Mouse (Mus musculus) limb, embryonic 11.5 days (tissue): ENCODE measurements at regions not wholly inside any gene's neighbourhood (a gene's known extent, or its start where the extent isn't known, plus 50 kb on each side); places are given as distances from the start of the nearest gene placed in this dataset.
"Not testable (repeated sequence)": the region's sequence is repeated elsewhere in the genome, so short reads cannot be mapped to it uniquely, and the experiment has no call there.

Source experiments
- ATAC-seq: fragments of 200-750 bp; cut with Nextera tagmentation; 2 replicates; pipeline ENCODE4 v1.8.0; 2017; ENCODE audit warnings: low read depth; ENCODE audit not compliant: insufficient number of reproducible peaks, low FRiP score, low TSS enrichment
- DNase-seq: peaks from one replicate; pipeline ENCODE4 v3.0.0-alpha.2; 2015; ENCODE audit warnings: low spot score
- H3K27ac ChIP-seq: fragments of 300-500 bp; sonication (generic); replicated peaks from 2 replicates; pipeline ENCODE4 v1.5.1; 2014; ENCODE audit warnings: low read depth, mild to moderate bottlenecking, low read length
- H3K27me3 ChIP-seq: fragments of 300-500 bp; sonication (generic); 2 replicates; pipeline ENCODE4 v1.6.1; 2014; ENCODE audit warnings: mild to moderate bottlenecking, low read length, mixed read lengths; ENCODE audit not compliant: control insufficient read depth, insufficient read depth
- H3K36me3 ChIP-seq: fragments of 300-500 bp; sonication (generic); 2 replicates; pipeline ENCODE4 v1.6.1; 2014; ENCODE audit warnings: mild to moderate bottlenecking, low read length, moderate library complexity, mixed read lengths; ENCODE audit not compliant: control insufficient read depth, insufficient read depth
- H3K4me1 ChIP-seq: fragments of 300-500 bp; sonication (generic); 2 replicates; pipeline ENCODE4 v1.6.1; 2014; ENCODE audit warnings: low read length, mixed read lengths; ENCODE audit not compliant: control insufficient read depth, insufficient read depth
- H3K4me2 ChIP-seq: fragments of 300-500 bp; sonication (generic); 2 replicates; pipeline ENCODE4 v1.6.1; 2014; ENCODE audit warnings: low read depth, mild to moderate bottlenecking, moderate library complexity; ENCODE audit not compliant: severe bottlenecking
- H3K4me3 ChIP-seq: fragments of 300-500 bp; sonication (generic); 2 replicates; pipeline ENCODE4 v1.5.1; 2014; ENCODE audit warnings: low read depth, low read length
- H3K9ac ChIP-seq: fragments of 300-500 bp; sonication (generic); 2 replicates; pipeline ENCODE4 v1.6.1; 2014; ENCODE audit warnings: mild to moderate bottlenecking, low read length
- H3K9me3 ChIP-seq: fragments of 300-500 bp; sonication (generic); 2 replicates; pipeline ENCODE4 v1.6.1; 2016; ENCODE audit warnings: low read length; ENCODE audit not compliant: control insufficient read depth
- WGBS: fragments of 180-500 bp; shearing (Covaris S2); extraction: QIAGEN DNeasy Blood & Tissue Kit; methylation state at CpG from one replicate; pipeline ENCODE4 v1.1.7; 2014; 5-methylcytosine and 5-hydroxymethylcytosine counted together

DNA sequence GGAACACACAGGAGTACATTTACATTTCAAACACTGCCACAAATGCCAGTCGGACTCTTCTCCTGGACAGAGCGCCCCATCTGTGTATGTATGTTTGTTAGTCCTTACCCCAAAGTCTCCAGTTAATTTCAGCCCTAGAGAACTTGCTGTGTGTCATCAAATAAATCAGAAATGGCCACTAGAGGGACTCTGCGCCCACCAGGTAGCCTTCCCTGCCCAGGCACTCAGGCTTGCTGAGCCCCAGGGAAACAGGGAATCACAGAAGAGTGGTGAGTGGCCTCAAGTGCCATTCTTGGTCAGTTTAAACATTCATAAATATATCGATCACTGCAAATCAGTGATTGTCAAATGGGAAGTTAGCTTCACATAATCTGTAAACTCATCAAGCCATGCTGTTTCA, 102.8 kb upstream of the Ube2dnl1 start:
- not testable (repeated sequence) for H3K36me3 ChIP-seq, DNase-seq, H3K4me1 ChIP-seq, ATAC-seq, H3K4me2 ChIP-seq, H3K27ac ChIP-seq, H3K27me3 ChIP-seq, H3K9me3 ChIP-seq, H3K4me3 ChIP-seq, H3K9ac ChIP-seq
- WGBS = 55% methylated on average over 3 of the region's 4 CpGs

DNA sequence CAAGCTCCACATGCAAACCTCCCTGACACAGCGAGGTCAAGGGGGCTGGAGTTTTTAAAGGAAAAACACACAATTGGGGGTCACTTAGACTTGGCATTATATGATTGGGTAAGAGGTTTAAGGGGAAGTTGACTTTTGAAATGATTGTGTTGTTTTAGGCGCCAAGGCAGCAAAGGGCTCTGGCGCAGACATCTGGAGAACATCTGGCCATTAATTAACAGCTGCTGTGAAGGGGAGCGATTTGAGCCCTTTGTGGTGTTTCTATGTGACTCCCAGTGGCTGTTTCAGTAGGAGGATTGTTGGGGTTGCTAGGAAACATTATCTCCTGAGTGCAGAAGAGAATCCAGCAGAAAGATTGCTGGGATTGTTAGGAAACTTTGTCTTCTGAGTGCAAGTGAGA, 88.5 kb upstream of the Ube2dnl1 start:
- H3K4me3 ChIP-seq = no peak overlapping the region
- no peaks in the 10 kb centered on the region for H3K36me3 ChIP-seq
- no peaks in the 10 kb centered on the region for H3K4me1 ChIP-seq
- no peaks in the 10 kb centered on the region for H3K27me3 ChIP-seq
- peak; percentile 68; the same call in 1 of the 2 replicates for ATAC-seq
- H3K9me3 ChIP-seq = no peaks in the 10 kb centered on the region
- peak overlapping the region; percentile 21; the same call in 1 of the 2 replicates for H3K27ac ChIP-seq
- 26% methylated on average over 4 of the region's 4 CpGs for WGBS
- DNase-seq = peak; percentile 61
- H3K9ac ChIP-seq = no peak overlapping the region
- no peak overlapping the region for H3K4me2 ChIP-seq

DNA sequence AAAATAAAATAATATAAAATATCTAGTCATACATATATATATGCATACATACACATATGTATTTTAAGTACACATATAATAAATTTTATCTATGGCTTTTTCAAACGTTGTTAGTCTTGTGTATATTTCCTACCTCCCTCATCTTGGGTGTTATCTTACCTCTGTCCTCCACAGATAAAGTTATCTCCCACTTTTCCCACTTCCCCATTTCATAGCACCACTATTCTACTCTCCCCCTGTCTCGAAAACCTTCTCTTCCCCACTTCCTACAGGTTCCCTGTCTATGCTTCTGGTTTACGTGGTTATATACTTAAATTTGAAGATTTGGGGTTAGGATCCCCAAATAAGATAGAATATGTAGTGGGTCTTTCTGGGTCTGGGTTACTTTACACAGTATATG, 67.9 kb upstream of the Ube2dnl1 start:
- Histone ChIP-seq H3K9me3 (no peaks in the 10 kb centered on the region), H3K4me1 (no peaks in the 10 kb centered on the region), H3K9ac (no peak overlapping the region), H3K27me3 (no peaks in the 10 kb centered on the region), H3K36me3 (no peaks in the 10 kb centered on the region), H3K4me3 (no peak overlapping the region), H3K27ac (no peak overlapping the region), H3K4me2 (no peak overlapping the region)
- WGBS = 72% methylated on average over 3 of the region's 3 CpGs
- ATAC-seq (no peak), DNase-seq (no peak)

DNA sequence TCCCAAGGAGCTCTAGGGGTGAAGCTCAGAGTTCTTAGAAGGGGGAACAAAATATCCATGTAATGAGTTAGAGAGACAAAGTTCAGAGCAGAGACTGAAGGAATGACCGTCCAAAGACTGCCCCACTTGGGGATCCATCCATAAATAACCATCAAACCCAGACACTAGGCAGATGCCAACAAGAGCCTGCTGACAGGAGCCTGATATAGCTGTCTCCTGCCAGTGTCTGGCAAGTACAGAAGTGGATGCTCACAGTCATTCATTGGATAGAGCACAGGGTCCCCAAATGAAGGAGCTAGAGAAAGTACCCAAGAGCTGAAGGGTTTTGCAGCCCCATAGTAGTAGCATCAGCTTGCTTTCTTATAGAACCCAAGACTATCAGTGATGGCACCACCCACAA, 61.3 kb upstream of the Ube2dnl1 start:
- no peaks in the 10 kb centered on the region for H3K9me3 ChIP-seq
- no peak overlapping the region for H3K9ac ChIP-seq
- DNase-seq (no peak), ATAC-seq (no peak)
- H3K36me3 ChIP-seq = no peaks in the 10 kb centered on the region
- 74% methylated on average over 1 of the region's 1 CpGs for WGBS
- H3K27ac ChIP-seq = no peak overlapping the region
- no peak overlapping the region for H3K4me2 ChIP-seq
- H3K4me1 ChIP-seq = no peaks in the 10 kb centered on the region
- no peaks in the 10 kb centered on the region for H3K27me3 ChIP-seq
- no peak overlapping the region for H3K4me3 ChIP-seq
